Mouse (Mus musculus) subcutaneous adipose tissue, adult 2 months (tissue): ENCODE results near the gene Cdh8. TPM values are rescaled to one million over a fixed set of nuclear protein-coding genes. Genes with fewer than 3 reads are reported as not detected.

Experiments
- polyA plus RNA-seq: library from polyadenylated mRNA; depleted of rRNA; stranded (reverse); fragments of >200 nt; gene quantifications from 2 replicates; pipeline ENCODE4 v1.2.3, GENCODE M21; 2012; ENCODE audit warnings: low replicate concordance; rRNA removed

Cdh8 gene
- not detected in 2 replicates for polyA plus RNA-seq

DNA sequence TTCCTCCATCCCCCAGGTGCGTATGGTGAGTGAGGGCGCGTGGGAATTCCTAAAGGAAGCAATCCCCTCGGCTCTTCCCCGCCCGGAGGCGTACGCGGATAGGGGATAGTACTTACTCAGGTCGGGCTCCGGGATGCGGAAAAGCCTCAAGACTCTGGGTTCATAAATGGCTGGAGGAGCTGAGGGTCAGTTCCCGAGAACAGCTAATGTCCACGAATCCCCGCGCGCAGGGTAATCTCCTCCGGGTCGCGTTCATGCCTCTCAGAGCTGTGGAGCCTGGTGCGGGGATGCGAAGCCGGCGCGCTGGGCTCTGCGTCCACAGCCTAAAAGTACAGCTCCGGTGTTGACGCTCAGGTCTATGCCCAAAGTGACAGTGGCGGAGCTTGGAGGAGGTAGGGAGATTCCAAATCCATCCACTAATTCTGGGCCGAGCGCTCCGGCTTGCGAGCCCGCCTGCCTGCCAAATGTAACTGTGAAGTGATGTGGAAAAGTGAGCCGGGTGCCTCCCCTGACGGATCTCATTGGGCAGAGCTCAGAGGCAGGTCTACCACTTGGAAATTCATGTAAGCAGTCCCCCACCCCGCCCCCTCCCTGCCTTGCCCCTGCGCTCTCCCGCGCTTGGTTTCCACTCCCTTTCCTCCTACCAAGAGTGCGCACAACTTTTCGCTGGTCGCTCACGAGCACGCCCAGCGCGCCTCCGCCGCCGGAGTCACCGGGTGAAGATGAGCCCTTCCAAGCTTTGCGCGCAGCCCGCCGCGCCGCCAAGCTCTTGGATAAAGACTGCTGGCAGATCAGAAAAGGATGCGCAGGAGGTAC lies at the start of gene Cdh8:
Cdh8 (minus strand) TSS at position 506 of the 816 bp plus-strand sequence.

